Mouse (Mus musculus) megakaryocyte, embryonic 14.5 days (primary cell): ENCODE results near the gene Lama2.

Experiments
- FLI1 ChIP-seq: IDR thresholded peaks from 2 replicates; pipeline ENCODE4 v1.6.1; 2012; ENCODE audit warnings: low read length, inconsistent platforms, mixed read lengths
- GATA1 ChIP-seq: IDR thresholded peaks from 3 replicates; pipeline ENCODE4 v1.6.1; 2012; ENCODE audit warnings: mixed read lengths, low read length, inconsistent platforms, borderline replicate concordance

GRCm38 (mm10) chr10:27305301-27305700, 314.3 kb downstream of the Lama2 start:
- no peak for TF ChIP-seq GATA1
- no peak for TF ChIP-seq FLI1
